Mouse (Mus musculus) T-cell, adult 66 days (primary cell): ENCODE data around the gene 4930402K13Rik. TPM values are rescaled to one million over a fixed set of nuclear protein-coding genes. Genes with fewer than 3 reads are reported as not detected.

Source experiments
- total RNA-seq, 2 experiments: library from RNA; stranded (reverse); gene quantifications; 3 replicates in 1 of 2; 4 replicates in 1 of 2; pipeline ENCODE4 v1.2.4; 2023

4930402K13Rik gene
- total RNA-seq: not detected

GRCm38 (mm10) chrX:9104262-9104661 is at the start of gene 4930402K13Rik:
Gene 4930402K13Rik (plus strand): TSS chrX:9104562.

GRCm38 (mm10) chrX:9062715-9063114 is 41.6 kb upstream of the 4930402K13Rik start, which contains the start of gene Fthl17f:
Gene Fthl17f (plus strand): TSS chrX:9063015.

Other genes starting within 250 kb of the 4930402K13Rik start
- gene Gm5751, start 230.3 kb upstream of the 4930402K13Rik start, total RNA-seq: not detected
- 1 to 10 TPM; 1.7 to 2.5 TPM for gene B630019K06Rik, start 212.2 kb upstream of the 4930402K13Rik start, total RNA-seq
- gene Fthl17b, start 141.6 kb upstream of the 4930402K13Rik start, total RNA-seq: not detected
- not detected for gene Fthl17c, start 128.0 kb upstream of the 4930402K13Rik start, total RNA-seq
- gene Fthl17d, start 117.8 kb upstream of the 4930402K13Rik start, total RNA-seq: not detected
- not detected for gene Fthl17e, start 71.1 kb upstream of the 4930402K13Rik start, total RNA-seq
- gene Fthl17f, start 41.5 kb upstream of the 4930402K13Rik start, total RNA-seq: not detected
- gene Lancl3, start 95.3 kb downstream of the 4930402K13Rik start, total RNA-seq: under 1 TPM; 0.44 to 0.68 TPM
- not detected for gene Gm14862, start 152.3 kb downstream of the 4930402K13Rik start, total RNA-seq
- gene Xk, start 168.2 kb downstream of the 4930402K13Rik start, total RNA-seq: 1 to 10 TPM; 1.2 to 1.5 TPM
- not detected for gene H2al1m, start 179.2 kb downstream of the 4930402K13Rik start, total RNA-seq
- not detected for gene H2al1k, start 246.1 kb downstream of the 4930402K13Rik start, total RNA-seq